Comparison of ENCODE assay signal across 28 mouse cellular contexts in genomic region chr11:95279061-95279659, GRCm38 (mm10). TPM values are rescaled to one million over a fixed set of nuclear protein-coding genes. Genes with fewer than 3 reads are reported as not detected.
A peak's percentile ranks its signal among the peaks of the same experiment; 100 is the strongest.
DNase-seq lines count a peak whose midpoint lies in the region; ATAC-seq and TF ChIP-seq lines count a peak whose summit lies in the region.
"Had no signal": no experiment of that assay in that cellular context is flagged by ENCODE, and none has a peak within 500 bp of the region (broad histone marks: within the 10 kb centered on the region; RNA-seq: fewer than 3 reads in every experiment).

No protein-coding gene starts in this region.

- in situ Hi-C loops in ES-E14 (cut with MboI; ENCODE audit: low sequenced_read_pairs in 2 of 2, unreplicated experiment in 2 of 2) = loop anchor here in 1 of 2 experiments (25.0 kb wide), 1 partner anchor 1883 kb away; the partner anchor contains the start of gene Tbkbp1

- no peaks in the 10 kb centered on the region for H3K27me3 ChIP-seq in intestine, postnatal 0 days (replicated peaks; ENCODE audit: control insufficient read depth, insufficient read depth, low read length)
- no peaks in the 10 kb centered on the region for H3K27me3 ChIP-seq in intestine, embryonic 15.5 days (replicated peaks)
- no peaks in the 10 kb centered on the region for H3K27me3 ChIP-seq in liver, postnatal 0 days (ENCODE audit: insufficient read depth, low read length)
- H3K27me3 ChIP-seq in liver, embryonic 12.5 days (replicated peaks) = no peaks in the 10 kb centered on the region
- H3K27me3 ChIP-seq: forebrain, embryonic 15.5 days; hindbrain, embryonic 15.5 days; kidney, embryonic 15.5 days; liver, embryonic 15.5 days; neural tube, embryonic 15.5 days had no signal

- no peaks in the 10 kb centered on the region for H3K4me1 ChIP-seq in intestine, postnatal 0 days (replicated peaks; ENCODE audit: control insufficient read depth, insufficient read depth, low read length)
- no peaks in the 10 kb centered on the region for H3K4me1 ChIP-seq in intestine, embryonic 15.5 days (replicated peaks)
- no peaks in the 10 kb centered on the region for H3K4me1 ChIP-seq in liver, postnatal 0 days (ENCODE audit: insufficient read depth)
- 0 out of 2 replicates have a peak, but pooled peaks cover 8% of the 10 kb centered on the region for H3K4me1 ChIP-seq in liver, embryonic 12.5 days
- peaks cover 3 to 8% of the 10 kb centered on the region in 2 experiments for H3K4me1 ChIP-seq in ES-E14 (ENCODE audit: control insufficient read depth in 2 of 2, insufficient read depth in 2 of 2, low read length in 2 of 2, poor library complexity in 1 of 2)
- no peaks in the 10 kb centered on the region for H3K4me1 ChIP-seq in cortical plate, adult 2 months (ENCODE audit: control insufficient read depth, insufficient read depth, low read length)
- H3K4me1 ChIP-seq: embryonic facial prominence, embryonic 10.5 days; forebrain, embryonic 15.5 days; heart, embryonic 10.5 days; hindbrain, embryonic 15.5 days; kidney, embryonic 15.5 days; liver, embryonic 15.5 days; neural tube, embryonic 15.5 days had no signal

- peak; percentile 50 for TF ChIP-seq CTCF in intestine, postnatal 0 days (IDR thresholded peaks at IDR 0.05; ENCODE audit: low read depth)
- peak; percentile 48 for TF ChIP-seq CTCF in liver, postnatal 0 days (IDR thresholded peaks at IDR 0.05; ENCODE audit: low read depth)
- peak; percentile 12; the same call in 1 of the 2 replicates for TF ChIP-seq CTCF in cortical plate, adult 2 months (IDR thresholded peaks at IDR 0.05; ENCODE audit: extremely low read depth, insufficient read depth, low read length)

- ATAC-seq in intestine, postnatal 0 days = no peak
- ATAC-seq in intestine, embryonic 15.5 days = no peak
- ATAC-seq in liver, postnatal 0 days = no peak
- no peak for ATAC-seq in liver, embryonic 12.5 days
- ATAC-seq: forebrain, embryonic 15.5 days; intestine, embryonic 16.5 days had no signal

- DNase-seq in liver, postnatal 0 days = no peak
- DNase-seq in ES-E14 (ENCODE audit: low read depth, low spot score) = no peak
- no peak for DNase-seq in spleen, adult 12 weeks (ENCODE audit: low spot score)
- DNase-seq in gastrocnemius, postnatal 25 days = no peak
- DNase-seq: adrenal gland, postnatal 14 days; cerebellum, adult 8-10 months; heart, postnatal 4 days; right cerebral cortex, adult 18-20 months; right cerebral cortex, postnatal 4 days; thymus, postnatal 14 days had no signal

- no peak for TF ChIP-seq POLR2A in cortical plate, adult 2 months (IDR thresholded peaks at IDR 0.05; ENCODE audit: extremely low read depth, insufficient read depth, low read length)

- H3K36me3 ChIP-seq in intestine, postnatal 0 days (ENCODE audit: control insufficient read depth, insufficient read depth) = peaks cover 94% of the 10 kb centered on the region
- peaks cover 61% of the 10 kb centered on the region for H3K36me3 ChIP-seq in intestine, embryonic 15.5 days
- H3K36me3 ChIP-seq in liver, postnatal 0 days (replicated peaks; ENCODE audit: insufficient read depth, low read length) = peaks cover 98% of the 10 kb centered on the region
- peaks cover 100% of the 10 kb centered on the region for H3K36me3 ChIP-seq in liver, embryonic 12.5 days
- H3K36me3 ChIP-seq in ES-E14 (ENCODE audit: control insufficient read depth, insufficient read depth, low read length, poor library complexity, severe bottlenecking) = peaks cover 64% of the 10 kb centered on the region

- no peak for TF ChIP-seq EP300 in liver, postnatal 0 days (IDR thresholded peaks at IDR 0.05; ENCODE audit: low read depth)

- no peak overlapping the region for H3K4me3 ChIP-seq in intestine, postnatal 0 days (ENCODE audit: low read depth, low read length)
- no peak overlapping the region for H3K4me3 ChIP-seq in intestine, embryonic 15.5 days (replicated peaks)
- no peak overlapping the region for H3K4me3 ChIP-seq in liver, postnatal 0 days (ENCODE audit: low read depth, low read length)
- H3K4me3 ChIP-seq in liver, embryonic 12.5 days = no peak overlapping the region
- no peak overlapping the region for H3K4me3 ChIP-seq in ES-E14 (ENCODE audit: insufficient read depth in 1 of 2, low read depth in 1 of 2, low read length in 2 of 2, poor library complexity in 1 of 2, severe bottlenecking in 1 of 2)
- H3K4me3 ChIP-seq in cortical plate, adult 2 months (ENCODE audit: insufficient read depth, low read length) = no peak overlapping the region
- H3K4me3 ChIP-seq: embryonic facial prominence, embryonic 10.5 days; forebrain, embryonic 15.5 days; heart, embryonic 10.5 days; hindbrain, embryonic 15.5 days; kidney, embryonic 15.5 days; liver, embryonic 15.5 days; neural tube, embryonic 15.5 days had no signal

- 90% methylated on average over 4 of the region's 4 CpGs for WGBS in intestine, postnatal 0 days
- WGBS in intestine, embryonic 15.5 days = 89% methylated on average over 4 of the region's 4 CpGs
- WGBS in liver, postnatal 0 days (ENCODE audit: insufficient replicate concordance) = 87% methylated on average over 4 of the region's 4 CpGs
- 85% methylated on average over 4 of the region's 4 CpGs for WGBS in liver, embryonic 12.5 days (ENCODE audit: insufficient replicate concordance)

- H3K4me2 ChIP-seq in intestine, postnatal 0 days (replicated peaks; ENCODE audit: low read depth) = no peak overlapping the region
- no peak overlapping the region for H3K4me2 ChIP-seq in intestine, embryonic 15.5 days (replicated peaks)
- no peak overlapping the region for H3K4me2 ChIP-seq in liver, postnatal 0 days (ENCODE audit: low read depth, low read length)
- no peak overlapping the region for H3K4me2 ChIP-seq in liver, embryonic 12.5 days
- H3K4me2 ChIP-seq: forebrain, embryonic 15.5 days; hindbrain, embryonic 15.5 days; kidney, embryonic 15.5 days; liver, embryonic 15.5 days; midbrain, embryonic 11.5 days; neural tube, embryonic 15.5 days had no signal

- H3K27ac ChIP-seq in intestine, postnatal 0 days (ENCODE audit: low read depth, low read length) = no peak overlapping the region
- H3K27ac ChIP-seq in intestine, embryonic 15.5 days = no peak overlapping the region
- no peak overlapping the region for H3K27ac ChIP-seq in liver, postnatal 0 days (ENCODE audit: low read depth)
- no peak overlapping the region for H3K27ac ChIP-seq in liver, embryonic 12.5 days
- H3K27ac ChIP-seq in ES-E14 (ENCODE audit: insufficient read depth, low read depth, low read length, poor library complexity, severe bottlenecking) = no peak overlapping the region
- H3K27ac ChIP-seq in cortical plate, adult 2 months (ENCODE audit: insufficient read depth, low read length) = no peak overlapping the region
- H3K27ac ChIP-seq: embryonic facial prominence, embryonic 10.5 days; forebrain, embryonic 15.5 days; heart, embryonic 10.5 days; hindbrain, embryonic 15.5 days; kidney, embryonic 15.5 days; liver, embryonic 15.5 days; neural tube, embryonic 15.5 days had no signal

- no peaks in the 10 kb centered on the region for H3K9me3 ChIP-seq in intestine, postnatal 0 days (ENCODE audit: control insufficient read depth)
- H3K9me3 ChIP-seq in intestine, embryonic 15.5 days = no peaks in the 10 kb centered on the region
- H3K9me3 ChIP-seq in liver, postnatal 0 days (ENCODE audit: low read length) = no peaks in the 10 kb centered on the region
- H3K9me3 ChIP-seq in liver, embryonic 12.5 days (replicated peaks) = no peaks in the 10 kb centered on the region
- H3K9me3 ChIP-seq in ES-E14 (ENCODE audit: control insufficient read depth, insufficient read depth, low read depth, low read length) = no peaks in the 10 kb centered on the region
- H3K9me3 ChIP-seq: embryonic facial prominence, embryonic 10.5 days; forebrain, embryonic 15.5 days; heart, embryonic 10.5 days; hindbrain, embryonic 15.5 days; kidney, embryonic 15.5 days; liver, embryonic 15.5 days; neural tube, embryonic 15.5 days had no signal

- no peak overlapping the region for H3K9ac ChIP-seq in intestine, postnatal 0 days (ENCODE audit: low read depth, low read length)
- H3K9ac ChIP-seq in intestine, embryonic 15.5 days = no peak overlapping the region
- no peak overlapping the region for H3K9ac ChIP-seq in liver, postnatal 0 days (replicated peaks)
- no peak overlapping the region for H3K9ac ChIP-seq in liver, embryonic 12.5 days
- H3K9ac ChIP-seq in ES-E14 (ENCODE audit: insufficient read depth, low read depth, low read length, poor library complexity, severe bottlenecking) = no peak overlapping the region
- H3K9ac ChIP-seq: forebrain, embryonic 15.5 days; hindbrain, embryonic 15.5 days; kidney, embryonic 15.5 days; liver, embryonic 15.5 days; neural tube, embryonic 15.5 days had no signal

TF ChIP-seq in ES-E14, 5 proteins besides CTCF, POLR2A, EP300 and RAD21:
- TF ChIP-seq ZNF384 (IDR thresholded peaks at IDR 0.05; ENCODE audit: low read depth, low read length) = no peak
- peak; percentile 71; the same call in 1 of the 2 replicates for TF ChIP-seq MAFK (IDR thresholded peaks at IDR 0.05; ENCODE audit: insufficient read depth, low read depth, low read length)
TF ChIP-seq in ES-E14: peak in this region for 1.

RNA-seq across cellular contexts. Expression of gene Tac4, which starts 17.8 kb away (rescaled TPM):
- not detected in 2 replicates for polyA plus RNA-seq in intestine, postnatal 0 days (2015; fragmentation: Nextera tagmentation; extraction: Ambion mirVana)
- polyA plus RNA-seq in intestine, embryonic 15.5 days (2015; fragmentation: Nextera tagmentation; extraction: Ambion mirVana) = not detected in 2 replicates
- not detected in 2 replicates for polyA plus RNA-seq in liver, postnatal 0 days (2015; fragmentation: Nextera tagmentation; extraction: Ambion mirVana)
- 0.10 TPM in 1 of 2 replicates, not detected in the other for polyA plus RNA-seq in liver, embryonic 12.5 days (2016; fragmentation: Nextera tagmentation; extraction: Ambion mirVana)
- total RNA-seq in ES-E14 (2012; rRNA removed) = 0.18 and 0.53 TPM in 2 replicates
- not detected in 2 replicates for polyA plus RNA-seq in cortical plate, adult 2 months (2012; rRNA removed)
- under 1 TPM; 0.23 to 0.35 TPM for total RNA-seq in gastrocnemius, postnatal 25 days (2021)
- total RNA-seq: adrenal gland, postnatal 14 days; gastrocnemius, postnatal 4 days; heart, postnatal 4 days; layer of hippocampus, postnatal 14 days; left cerebral cortex, postnatal 10 days had no signal
- polyA plus RNA-seq: embryonic facial prominence, embryonic 10.5 days; forebrain, embryonic 15.5 days; heart, embryonic 10.5 days; heart, embryonic 16.5 days; hindbrain, embryonic 15.5 days; intestine, embryonic 16.5 days; liver, embryonic 15.5 days; lung, embryonic 16.5 days; midbrain, embryonic 11.5 days had no signal

RNA-seq across cellular contexts. Expression of gene Kat7, which starts 30.9 kb away (rescaled TPM):
- polyA plus RNA-seq in intestine, postnatal 0 days (2015; fragmentation: Nextera tagmentation; extraction: Ambion mirVana) = 29.7 and 30.2 TPM in 2 replicates
- 67.3 and 68.7 TPM in 2 replicates for polyA plus RNA-seq in intestine, embryonic 15.5 days (2015; fragmentation: Nextera tagmentation; extraction: Ambion mirVana)
- 16.8 and 19.4 TPM in 2 replicates for polyA plus RNA-seq in liver, postnatal 0 days (2015; fragmentation: Nextera tagmentation; extraction: Ambion mirVana)
- 48.1 and 49.5 TPM in 2 replicates for polyA plus RNA-seq in liver, embryonic 12.5 days (2016; fragmentation: Nextera tagmentation; extraction: Ambion mirVana)
- total RNA-seq in ES-E14 (2012; rRNA removed) = 108 and 118 TPM in 2 replicates
- 51.1 and 51.8 TPM in 2 replicates for polyA plus RNA-seq in cortical plate, adult 2 months (2012; rRNA removed)
- 10 to 100 TPM; 16.9 to 19.6 TPM for total RNA-seq in gastrocnemius, postnatal 25 days (2021)

RNA-seq across cellular contexts. Expression of gene Fam117a, which starts 57.7 kb away (rescaled TPM):
- polyA plus RNA-seq in intestine, postnatal 0 days (2015; fragmentation: Nextera tagmentation; extraction: Ambion mirVana) = 5.5 and 7.4 TPM in 2 replicates
- polyA plus RNA-seq in intestine, embryonic 15.5 days (2015; fragmentation: Nextera tagmentation; extraction: Ambion mirVana) = 9.6 and 10.7 TPM in 2 replicates
- 60.1 and 61.8 TPM in 2 replicates for polyA plus RNA-seq in liver, postnatal 0 days (2015; fragmentation: Nextera tagmentation; extraction: Ambion mirVana)
- 59.0 and 62.7 TPM in 2 replicates for polyA plus RNA-seq in liver, embryonic 12.5 days (2016; fragmentation: Nextera tagmentation; extraction: Ambion mirVana)
- total RNA-seq in ES-E14 (2012; rRNA removed) = 19.6 and 26.2 TPM in 2 replicates
- polyA plus RNA-seq in cortical plate, adult 2 months (2012; rRNA removed) = 7.5 and 7.7 TPM in 2 replicates
- total RNA-seq in gastrocnemius, postnatal 25 days (2021) = 1 to 10 TPM; 4.2 to 4.5 TPM
